Mouse (Mus musculus) limb, embryonic 11.5 days (tissue): ENCODE results near the gene Nudt7. TPM values are rescaled to one million over a fixed set of nuclear protein-coding genes. Genes with fewer than 3 reads are reported as not detected.

Experiments used
- ATAC-seq: fragments of 200-750 bp; cut with Nextera tagmentation; 2 replicates; pipeline ENCODE4 v1.8.0; 2017; ENCODE audit warnings: low read depth; ENCODE audit not compliant: insufficient number of reproducible peaks, low FRiP score, low TSS enrichment
- DNase-seq: peaks from one replicate; pipeline ENCODE4 v3.0.0-alpha.2; 2015; ENCODE audit warnings: low spot score
- H3K27ac ChIP-seq: fragments of 300-500 bp; sonication (generic); replicated peaks from 2 replicates; pipeline ENCODE4 v1.5.1; 2014; ENCODE audit warnings: low read depth, mild to moderate bottlenecking, low read length
- H3K27me3 ChIP-seq: fragments of 300-500 bp; sonication (generic); 2 replicates; pipeline ENCODE4 v1.6.1; 2014; ENCODE audit warnings: mild to moderate bottlenecking, low read length, mixed read lengths; ENCODE audit not compliant: control insufficient read depth, insufficient read depth
- H3K36me3 ChIP-seq: fragments of 300-500 bp; sonication (generic); 2 replicates; pipeline ENCODE4 v1.6.1; 2014; ENCODE audit warnings: mild to moderate bottlenecking, low read length, moderate library complexity, mixed read lengths; ENCODE audit not compliant: control insufficient read depth, insufficient read depth
- H3K4me1 ChIP-seq: fragments of 300-500 bp; sonication (generic); 2 replicates; pipeline ENCODE4 v1.6.1; 2014; ENCODE audit warnings: low read length, mixed read lengths; ENCODE audit not compliant: control insufficient read depth, insufficient read depth
- H3K4me2 ChIP-seq: fragments of 300-500 bp; sonication (generic); 2 replicates; pipeline ENCODE4 v1.6.1; 2014; ENCODE audit warnings: low read depth, mild to moderate bottlenecking, moderate library complexity; ENCODE audit not compliant: severe bottlenecking
- H3K4me3 ChIP-seq: fragments of 300-500 bp; sonication (generic); 2 replicates; pipeline ENCODE4 v1.5.1; 2014; ENCODE audit warnings: low read depth, low read length
- H3K9ac ChIP-seq: fragments of 300-500 bp; sonication (generic); 2 replicates; pipeline ENCODE4 v1.6.1; 2014; ENCODE audit warnings: mild to moderate bottlenecking, low read length
- H3K9me3 ChIP-seq: fragments of 300-500 bp; sonication (generic); 2 replicates; pipeline ENCODE4 v1.6.1; 2016; ENCODE audit warnings: low read length; ENCODE audit not compliant: control insufficient read depth
- WGBS: fragments of 180-500 bp; shearing (Covaris S2); extraction: QIAGEN DNeasy Blood & Tissue Kit; methylation state at CpG from one replicate; pipeline ENCODE4 v1.1.7; 2014; 5-methylcytosine and 5-hydroxymethylcytosine counted together
- polyA plus RNA-seq: library from polyadenylated mRNA; unstranded; fragments of >200 nt; fragmentation: Nextera tagmentation; extraction: Ambion mirVana; gene quantifications from 2 replicates; pipeline ENCODE4 v1.2.1, GENCODE M21; 2014

The Nudt7 gene
- polyA plus RNA-seq, 1 experiment from 2014 or later: 11.2 TPM

- Histone ChIP-seq H3K9ac (no peak overlapping the region), H3K4me2 (no peak overlapping the region), H3K4me3 (no peak overlapping the region), H3K36me3 (no peaks in the 10 kb centered on the region), H3K27ac (no peak overlapping the region), H3K9me3 (no peaks in the 10 kb centered on the region), H3K27me3 (no peaks in the 10 kb centered on the region), H3K4me1 (no peaks in the 10 kb centered on the region)
- DNase-seq: no peak
- WGBS: 84% methylated on average over 20 of the region's 20 CpGs
- no peak for ATAC-seq
Measured at GRCm38 (mm10) chr8:114109365-114110140, 23.8 kb upstream of the Nudt7 start.

GRCm38 (mm10) chr8:114115076-114115475 lies 18.3 kb upstream of the Nudt7 start:
- ATAC-seq (no peak), DNase-seq (no peak)
- 31% methylated on average over 1 of the region's 1 CpGs for WGBS
- no peak overlapping the region for H3K27ac ChIP-seq
- H3K36me3 ChIP-seq: no peaks in the 10 kb centered on the region
- no peak overlapping the region for H3K4me2 ChIP-seq
- H3K9me3 ChIP-seq: no peaks in the 10 kb centered on the region
- H3K4me3 ChIP-seq: no peak overlapping the region
- no peak overlapping the region for H3K9ac ChIP-seq
- H3K27me3 ChIP-seq: no peaks in the 10 kb centered on the region
- no peaks in the 10 kb centered on the region for H3K4me1 ChIP-seq

GRCm38 (mm10) chr8:114116049-114116448 lies 17.3 kb upstream of the Nudt7 start:
- no peak overlapping the region for H3K27ac ChIP-seq
- no peak overlapping the region for H3K4me2 ChIP-seq
- H3K9ac ChIP-seq: no peak overlapping the region
- no peaks in the 10 kb centered on the region for H3K9me3 ChIP-seq
- ATAC-seq: no peak
- H3K36me3 ChIP-seq: no peaks in the 10 kb centered on the region
- H3K4me1 ChIP-seq: no peaks in the 10 kb centered on the region
- H3K27me3 ChIP-seq: no peaks in the 10 kb centered on the region
- no peak for DNase-seq
- no peak overlapping the region for H3K4me3 ChIP-seq
- 5% methylated on average over 2 of the region's 2 CpGs for WGBS

GRCm38 (mm10) chr8:114117439-114117838 lies 15.9 kb upstream of the Nudt7 start:
- H3K9ac ChIP-seq: no peak overlapping the region
- H3K36me3 ChIP-seq: no peaks in the 10 kb centered on the region
- no peak overlapping the region for H3K4me2 ChIP-seq
- H3K27me3 ChIP-seq: no peaks in the 10 kb centered on the region
- DNase-seq (no peak), ATAC-seq (no peak)
- H3K4me1 ChIP-seq: no peaks in the 10 kb centered on the region
- H3K27ac ChIP-seq: no peak overlapping the region
- H3K4me3 ChIP-seq: no peak overlapping the region
- H3K9me3 ChIP-seq: no peaks in the 10 kb centered on the region

GRCm38 (mm10) chr8:114121781-114122180 lies 11.6 kb upstream of the Nudt7 start:
- H3K4me3 ChIP-seq: no peak overlapping the region
- 89% methylated on average over 1 of the region's 1 CpGs for WGBS
- no peaks in the 10 kb centered on the region for H3K4me1 ChIP-seq
- ATAC-seq (no peak), DNase-seq (no peak)
- H3K9me3 ChIP-seq: no peaks in the 10 kb centered on the region
- H3K27ac ChIP-seq: no peak overlapping the region
- no peak overlapping the region for H3K9ac ChIP-seq
- H3K27me3 ChIP-seq: no peaks in the 10 kb centered on the region
- no peak overlapping the region for H3K4me2 ChIP-seq
- H3K36me3 ChIP-seq: no peaks in the 10 kb centered on the region

- WGBS: 79% methylated on average over 3 of the region's 3 CpGs
- ATAC-seq: no peak
Measured at GRCm38 (mm10) chr8:114123611-114124010, 9.7 kb upstream of the Nudt7 start.

GRCm38 (mm10) chr8:114124084-114124750 lies 9.1 kb upstream of the Nudt7 start:
- Histone ChIP-seq H3K9me3 (no peaks in the 10 kb centered on the region), H3K9ac (no peak overlapping the region), H3K4me1 (no peaks in the 10 kb centered on the region), H3K27ac (no peak overlapping the region), H3K36me3 (no peaks in the 10 kb centered on the region), H3K27me3 (no peaks in the 10 kb centered on the region), H3K4me2 (no peak overlapping the region), H3K4me3 (no peak overlapping the region)
- DNase-seq (no peak), ATAC-seq (no peak)
- WGBS: 60% methylated on average over 4 of the region's 4 CpGs

More at GRCm38 (mm10) chr8:114123611-114124010, 9.7 kb upstream of the Nudt7 start:
- Histone ChIP-seq H3K9ac (no peak overlapping the region), H3K4me3 (no peak overlapping the region), H3K36me3 (no peaks in the 10 kb centered on the region), H3K4me2 (no peak overlapping the region), H3K27ac (no peak overlapping the region), H3K4me1 (no peaks in the 10 kb centered on the region), H3K9me3 (no peaks in the 10 kb centered on the region), H3K27me3 (no peaks in the 10 kb centered on the region)
- no peak for DNase-seq

- no peaks in the 10 kb centered on the region for H3K4me1 ChIP-seq
- no peak for DNase-seq
- H3K27me3 ChIP-seq: no peaks in the 10 kb centered on the region
- no peak for ATAC-seq
- H3K27ac ChIP-seq: no peak overlapping the region
- no peaks in the 10 kb centered on the region for H3K36me3 ChIP-seq
- no peaks in the 10 kb centered on the region for H3K9me3 ChIP-seq
- no peak overlapping the region for H3K4me2 ChIP-seq
- WGBS: 88% methylated on average over 7 of the region's 7 CpGs
- H3K4me3 ChIP-seq: no peak overlapping the region
- H3K9ac ChIP-seq: no peak overlapping the region
Measured at GRCm38 (mm10) chr8:114130838-114131237, 2.5 kb upstream of the Nudt7 start.
